Mouse (Mus musculus): Measurements from ENCODE around the gene Smim13. TPM values are rescaled to one million over a fixed set of nuclear protein-coding genes. Genes with fewer than 3 reads are reported as not detected.

Smim13 gene
- total and polyA plus RNA-seq, 2 experiments, result 5.2 to 14.6 TPM

- WGBS, result 81% methylated on average over 12 of the region's 12 CpGs
- no peak for DNase-seq (ENCODE audit: extremely low read depth, low read depth, low spot score)
- Histone ChIP-seq H3K4me3 (ENCODE audit: insufficient read depth, low read depth, low read length) (no peak overlapping the region), H3K36me3 (ENCODE audit: control insufficient read depth, insufficient read depth, low read length) (no peaks in the 10 kb centered on the region), H3K27me3 (ENCODE audit: control insufficient read depth, insufficient read depth, low read length) (no peaks in the 10 kb centered on the region), H3K4me1 (ENCODE audit: control insufficient read depth, insufficient read depth, low read length) (peaks cover 33% of the 10 kb centered on the region), H3K27ac (replicated peaks; ENCODE audit: insufficient read depth, low read depth, low read length) (peak overlapping the region; percentile 55), H3K9ac (ENCODE audit: low read depth, low read length) (peak overlapping the region; percentile 12; the same call in 1 of the 2 replicates), H3K79me2 (ENCODE audit: control insufficient read depth, insufficient read depth, low read length) (no peaks in the 10 kb centered on the region)
- no peak for TF ChIP-seq CTCF (IDR thresholded peaks at IDR 0.05; ENCODE audit: low read depth, low read length)
- TF ChIP-seq POLR2A (IDR thresholded peaks at IDR 0.05; ENCODE audit: extremely low read depth, insufficient read depth, low read length), result no peak
Observed at GRCm38 (mm10) chr13:41231389-41231983, 18.2 kb upstream of the Smim13 start.

GRCm38 (mm10) chr13:41232209-41232608, 17.4 kb upstream of the Smim13 start:
- Histone ChIP-seq H3K36me3 (ENCODE audit: control insufficient read depth, insufficient read depth, low read length) (no peaks in the 10 kb centered on the region), H3K27me3 (ENCODE audit: control insufficient read depth, insufficient read depth, low read length) (no peaks in the 10 kb centered on the region), H3K79me2 (ENCODE audit: control insufficient read depth, insufficient read depth, low read length) (no peaks in the 10 kb centered on the region), H3K9ac (ENCODE audit: low read depth, low read length) (peak overlapping the region; percentile 66), H3K4me1 (ENCODE audit: control insufficient read depth, insufficient read depth, low read length) (peaks cover 33% of the 10 kb centered on the region), H3K27ac (replicated peaks; ENCODE audit: insufficient read depth, low read depth, low read length) (peak overlapping the region; percentile 94), H3K4me3 (ENCODE audit: insufficient read depth, low read depth, low read length) (peak overlapping the region; percentile 25)
- TF ChIP-seq POLR2A (IDR thresholded peaks at IDR 0.05; ENCODE audit: extremely low read depth, insufficient read depth, low read length), result no peak; the same call in 1 of the 2 replicates
- no peak for TF ChIP-seq CTCF (IDR thresholded peaks at IDR 0.05; ENCODE audit: low read depth, low read length)
- DNase-seq (ENCODE audit: extremely low read depth, low read depth, low spot score), result peak; percentile 96
- 31% methylated on average over 15 of the region's 15 CpGs for WGBS

- 75% methylated on average over 7 of the region's 7 CpGs for WGBS
- Histone ChIP-seq H3K9ac (ENCODE audit: low read depth, low read length) (no peak overlapping the region), H3K4me3 (ENCODE audit: insufficient read depth, low read depth, low read length) (no peak overlapping the region), H3K79me2 (ENCODE audit: control insufficient read depth, insufficient read depth, low read length) (no peaks in the 10 kb centered on the region), H3K27me3 (ENCODE audit: control insufficient read depth, insufficient read depth, low read length) (no peaks in the 10 kb centered on the region), H3K36me3 (ENCODE audit: control insufficient read depth, insufficient read depth, low read length) (no peaks in the 10 kb centered on the region), H3K27ac (replicated peaks; ENCODE audit: insufficient read depth, low read depth, low read length) (peak overlapping the region; percentile 94), H3K4me1 (ENCODE audit: control insufficient read depth, insufficient read depth, low read length) (peaks cover 28% of the 10 kb centered on the region)
- DNase-seq (ENCODE audit: extremely low read depth, low read depth, low spot score), result no peak
- TF ChIP-seq CTCF (IDR thresholded peaks at IDR 0.05; ENCODE audit: low read depth, low read length) (no peak), POLR2A (IDR thresholded peaks at IDR 0.05; ENCODE audit: extremely low read depth, insufficient read depth, low read length) (no peak)
Observed at GRCm38 (mm10) chr13:41233241-41233640, 16.4 kb upstream of the Smim13 start.

- Histone ChIP-seq H3K4me3 (ENCODE audit: insufficient read depth, low read depth, low read length) (no peak overlapping the region), H3K79me2 (ENCODE audit: control insufficient read depth, insufficient read depth, low read length) (no peaks in the 10 kb centered on the region), H3K27ac (replicated peaks; ENCODE audit: insufficient read depth, low read depth, low read length) (peak overlapping the region; percentile 73), H3K27me3 (ENCODE audit: control insufficient read depth, insufficient read depth, low read length) (no peaks in the 10 kb centered on the region), H3K4me1 (ENCODE audit: control insufficient read depth, insufficient read depth, low read length) (peaks cover 23% of the 10 kb centered on the region; the same call in 1 of the 2 replicates), H3K36me3 (ENCODE audit: control insufficient read depth, insufficient read depth, low read length) (peaks cover 3% of the 10 kb centered on the region), H3K9ac (ENCODE audit: low read depth, low read length) (no peak overlapping the region)
- DNase-seq (ENCODE audit: extremely low read depth, low read depth, low spot score), result peak; percentile 80
- WGBS, result 45% methylated on average over 6 of the region's 6 CpGs
- no peak for TF ChIP-seq POLR2A (IDR thresholded peaks at IDR 0.05; ENCODE audit: extremely low read depth, insufficient read depth, low read length)
Observed at GRCm38 (mm10) chr13:41235181-41235580, 14.5 kb upstream of the Smim13 start.

- no peaks in the 10 kb centered on the region for H3K79me2 ChIP-seq (ENCODE audit: control insufficient read depth, insufficient read depth, low read length)
- TF ChIP-seq CTCF (IDR thresholded peaks at IDR 0.05; ENCODE audit: low read depth, low read length) (no peak), POLR2A (IDR thresholded peaks at IDR 0.05; ENCODE audit: extremely low read depth, insufficient read depth, low read length) (peak; percentile 28; the same call in 1 of the 2 replicates)
- DNase-seq (ENCODE audit: extremely low read depth, low read depth, low spot score), result peak; percentile 98
- no peaks in the 10 kb centered on the region for H3K27me3 ChIP-seq (ENCODE audit: control insufficient read depth, insufficient read depth, low read length)
- peak overlapping the region; percentile 92 for H3K27ac ChIP-seq (replicated peaks; ENCODE audit: insufficient read depth, low read depth, low read length)
- peak overlapping the region; percentile 94 for H3K9ac ChIP-seq (ENCODE audit: low read depth, low read length)
- peaks cover 3% of the 10 kb centered on the region for H3K36me3 ChIP-seq (ENCODE audit: control insufficient read depth, insufficient read depth, low read length)
- 14% methylated on average over 13 of the region's 13 CpGs for WGBS
- peaks cover 23% of the 10 kb centered on the region; the same call in 1 of the 2 replicates for H3K4me1 ChIP-seq (ENCODE audit: control insufficient read depth, insufficient read depth, low read length)
- peak overlapping the region; percentile 75 for H3K4me3 ChIP-seq (ENCODE audit: insufficient read depth, low read depth, low read length)
Observed at GRCm38 (mm10) chr13:41235845-41236741, 13.6 kb upstream of the Smim13 start.

All from liver, adult 2 months (tissue).